Mouse (Mus musculus) spleen, adult 2 months (tissue): ENCODE results near the gene Fabp1. TPM values are rescaled to one million over a fixed set of nuclear protein-coding genes. Genes with fewer than 3 reads are reported as not detected.
A peak's percentile ranks its signal among the peaks of the same experiment; 100 is the strongest.

Experiments
- DNase-seq, 2 experiments: peaks; one replicate each; pipeline versions ENCODE4 v3.0.0 to v3.0.0-alpha.2; 2012 to 2021; ENCODE audit warnings: low spot score in 2 of 2, low read depth in 1 of 2
- H3K27ac ChIP-seq: fragments of 200-500 bp; 2 replicates; pipeline ENCODE4 v1.5.1; 2012; ENCODE audit warnings: low read length, inconsistent platforms; ENCODE audit not compliant: insufficient read depth
- H3K27me3 ChIP-seq: fragments of 200-500 bp; 2 replicates; pipeline ENCODE4 v1.6.1; 2012; ENCODE audit warnings: mild to moderate bottlenecking, moderate library complexity, low read length, inconsistent platforms; ENCODE audit not compliant: control insufficient read depth, insufficient read depth
- H3K36me3 ChIP-seq: fragments of 200-500 bp; 2 replicates; pipeline ENCODE4 v1.6.1; 2012; ENCODE audit warnings: mild to moderate bottlenecking, low read length, inconsistent platforms; ENCODE audit not compliant: control insufficient read depth, insufficient read depth
- H3K4me1 ChIP-seq: fragments of 200-500 bp; 2 replicates; pipeline ENCODE4 v1.6.1; 2011; ENCODE audit warnings: inconsistent platforms; ENCODE audit not compliant: control insufficient read depth, insufficient read depth, insufficient read length
- H3K4me3 ChIP-seq: fragments of 200-500 bp; 2 replicates; pipeline ENCODE4 v1.5.1; 2011; ENCODE audit warnings: mild to moderate bottlenecking, inconsistent platforms; ENCODE audit not compliant: insufficient read depth, insufficient read length; ENCODE audit errors: extremely low read depth
- CTCF ChIP-seq: fragments of 200-500 bp; IDR thresholded peaks from 2 replicates; pipeline ENCODE4 v1.5.1; 2011; ENCODE audit warnings: mild to moderate bottlenecking, inconsistent platforms; ENCODE audit not compliant: insufficient read depth, insufficient read length, insufficient replicate concordance; ENCODE audit errors: extremely low read depth
- POLR2A ChIP-seq: fragments of 200-500 bp; IDR thresholded peaks from 2 replicates; pipeline ENCODE4 v1.6.1; 2011; ENCODE audit warnings: low read depth, low read length, inconsistent platforms
- WGBS: fragments of 180-500 bp; shearing (Covaris S2); methylation state at CpG from one replicate; pipeline ENCODE4 v1.1.7; 2018; 5-methylcytosine and 5-hydroxymethylcytosine counted together
- polyA plus RNA-seq: library from polyadenylated mRNA; depleted of rRNA; stranded (reverse); fragments of >200 nt; gene quantifications from 2 replicates; pipeline ENCODE4 v1.2.3, GENCODE M21; 2012; rRNA removed

Gene Fabp1
- 0.23 TPM in 1 of 2 replicates, not detected in the other for polyA plus RNA-seq

GRCm38 (mm10) chr6:71199612-71200011, at the start of gene Fabp1:
Fabp1 (plus strand) TSS chr6:71199827.
- Histone ChIP-seq H3K36me3 (no peaks in the 10 kb centered on the region), H3K27me3 (no peaks in the 10 kb centered on the region), H3K4me3 (no peak within 1 kb of the TSS), H3K4me1 (no peaks in the 10 kb centered on the region), H3K27ac (no peak within 1 kb of the TSS)
- TF ChIP-seq POLR2A, result no peak
- no peak for TF ChIP-seq CTCF
- WGBS, result 76% methylated on average over 4 of the region's 4 CpGs
- no peak for DNase-seq

DNA sequence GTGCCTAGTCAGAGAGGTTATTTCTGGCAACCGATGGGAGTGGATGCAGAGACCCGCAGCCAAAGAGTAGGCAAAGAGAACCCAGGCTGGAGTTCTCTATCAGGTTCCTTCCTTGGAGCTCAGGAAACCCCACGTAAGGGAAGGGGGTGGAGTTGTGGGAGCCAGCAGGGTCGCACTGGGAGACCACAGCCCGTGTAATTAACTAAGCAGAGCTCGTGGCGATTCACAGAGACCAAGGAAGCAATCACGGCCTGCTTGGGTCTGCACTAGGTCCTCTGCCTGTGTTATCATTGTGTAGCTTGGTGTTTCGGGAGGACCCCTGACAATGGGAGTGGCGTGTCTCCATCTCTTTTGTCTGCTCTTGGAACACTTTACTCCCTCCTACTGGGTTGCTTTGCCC, 48.5 kb upstream of the Fabp1 start:
- H3K27ac ChIP-seq, result no peak overlapping the region
- TF ChIP-seq CTCF (no peak), POLR2A (no peak)

DNA sequence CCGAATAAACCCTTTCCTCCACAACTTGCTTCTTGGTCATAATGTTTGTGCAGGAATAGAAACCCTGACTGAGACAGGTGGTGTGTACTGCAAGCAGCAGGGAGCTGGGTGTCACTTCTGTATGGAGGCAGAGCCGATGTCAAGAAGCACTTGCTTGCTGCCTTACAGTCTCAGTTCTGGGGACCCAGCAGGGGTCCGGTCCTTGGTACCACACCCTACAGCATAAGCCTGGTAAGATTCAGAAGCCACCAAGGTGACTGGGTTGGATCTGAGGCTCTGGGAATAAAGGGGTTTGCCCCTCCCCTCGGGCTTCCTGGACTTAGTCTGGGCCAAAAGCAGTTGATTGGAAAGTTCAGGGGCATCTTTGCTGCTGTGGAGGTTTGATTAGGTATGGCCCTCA, 46.1 kb upstream of the Fabp1 start:
- Histone ChIP-seq H3K4me1 (no peaks in the 10 kb centered on the region), H3K27me3 (no peaks in the 10 kb centered on the region), H3K4me3 (no peak overlapping the region), H3K36me3 (no peaks in the 10 kb centered on the region), H3K27ac (no peak overlapping the region)
- no peak for DNase-seq
- TF ChIP-seq POLR2A (no peak), CTCF (no peak)
- 86% methylated on average over 4 of the region's 4 CpGs for WGBS

More for the DNA sequence above, 48.5 kb upstream of the Fabp1 start:
- 71% methylated on average over 10 of the region's 10 CpGs for WGBS
- no peak overlapping the region for H3K4me3 ChIP-seq
- H3K4me1 ChIP-seq, result 0 out of 2 replicates have a peak, but pooled peaks cover 2% of the 10 kb centered on the region
- H3K36me3 ChIP-seq, result no peaks in the 10 kb centered on the region
- no peak for DNase-seq
- no peaks in the 10 kb centered on the region for H3K27me3 ChIP-seq

- WGBS, result 80% methylated on average over 6 of the region's 6 CpGs
- TF ChIP-seq CTCF, result no peak
- no peak for TF ChIP-seq POLR2A
- DNase-seq, result no peak
These were observed 44.8 kb upstream of the Fabp1 start for GRCm38 (mm10) chr6:71154861-71155260.

GRCm38 (mm10) chr6:71156674-71157326, 42.8 kb upstream of the Fabp1 start:
- WGBS, result 90% methylated on average over 5 of the region's 5 CpGs
- H3K27me3 ChIP-seq, result no peaks in the 10 kb centered on the region
- H3K4me1 ChIP-seq, result no peaks in the 10 kb centered on the region
- H3K4me3 ChIP-seq, result no peak overlapping the region
- no peak for DNase-seq
- TF ChIP-seq POLR2A, result no peak
- TF ChIP-seq CTCF, result peak; percentile 15; the same call in 1 of the 2 replicates
- H3K36me3 ChIP-seq, result no peaks in the 10 kb centered on the region
- H3K27ac ChIP-seq, result no peak overlapping the region

More at GRCm38 (mm10) chr6:71154861-71155260, 44.8 kb upstream of the Fabp1 start:
- no peak overlapping the region for H3K27ac ChIP-seq
- no peak overlapping the region for H3K4me3 ChIP-seq
- no peaks in the 10 kb centered on the region for H3K27me3 ChIP-seq
- H3K36me3 ChIP-seq, result no peaks in the 10 kb centered on the region
- no peaks in the 10 kb centered on the region for H3K4me1 ChIP-seq

DNA sequence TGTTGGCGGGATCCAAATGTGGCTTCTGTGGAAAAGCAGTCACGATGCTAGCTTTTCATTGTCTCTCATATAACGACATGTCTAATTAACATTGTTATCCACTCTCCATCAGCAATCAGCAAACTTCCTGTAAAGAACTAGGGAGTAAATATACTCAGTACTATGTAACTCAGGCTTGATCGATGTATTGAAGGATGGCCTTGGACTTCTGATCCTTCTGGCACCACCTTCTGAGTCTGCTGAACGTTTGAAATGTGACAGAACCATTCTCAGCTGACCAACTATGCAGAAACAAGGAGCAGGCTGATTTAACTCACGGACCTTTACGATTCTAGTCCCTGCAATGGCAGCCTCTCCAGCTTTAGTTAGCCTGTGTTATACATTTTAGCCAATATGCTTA, 38.3 kb upstream of the Fabp1 start:
- no peak for TF ChIP-seq POLR2A
- TF ChIP-seq CTCF, result no peak

GRCm38 (mm10) chr6:71162269-71162668, 37.4 kb upstream of the Fabp1 start:
- TF ChIP-seq POLR2A (no peak), CTCF (peak; percentile 6; the same call in 1 of the 2 replicates)

More for the DNA sequence above, 38.3 kb upstream of the Fabp1 start:
- DNase-seq, result no peak
- H3K27me3 ChIP-seq, result no peaks in the 10 kb centered on the region
- H3K4me1 ChIP-seq, result no peaks in the 10 kb centered on the region
- 81% methylated on average over 7 of the region's 7 CpGs for WGBS
- H3K4me3 ChIP-seq, result no peak overlapping the region
- no peaks in the 10 kb centered on the region for H3K36me3 ChIP-seq
- H3K27ac ChIP-seq, result no peak overlapping the region

More at GRCm38 (mm10) chr6:71162269-71162668, 37.4 kb upstream of the Fabp1 start:
- no peak overlapping the region for H3K4me3 ChIP-seq
- H3K36me3 ChIP-seq, result no peaks in the 10 kb centered on the region
- 79% methylated on average over 4 of the region's 4 CpGs for WGBS
- H3K27ac ChIP-seq, result no peak overlapping the region
- no peaks in the 10 kb centered on the region for H3K27me3 ChIP-seq
- DNase-seq, result no peak
- H3K4me1 ChIP-seq, result no peaks in the 10 kb centered on the region
